Mouse (Mus musculus): ENCODE measurements at regions not wholly inside any gene's neighbourhood (a gene's known extent, or its start where the extent isn't known, plus 50 kb on each side); places are given as distances from the start of the nearest gene placed in this dataset.

DNA sequence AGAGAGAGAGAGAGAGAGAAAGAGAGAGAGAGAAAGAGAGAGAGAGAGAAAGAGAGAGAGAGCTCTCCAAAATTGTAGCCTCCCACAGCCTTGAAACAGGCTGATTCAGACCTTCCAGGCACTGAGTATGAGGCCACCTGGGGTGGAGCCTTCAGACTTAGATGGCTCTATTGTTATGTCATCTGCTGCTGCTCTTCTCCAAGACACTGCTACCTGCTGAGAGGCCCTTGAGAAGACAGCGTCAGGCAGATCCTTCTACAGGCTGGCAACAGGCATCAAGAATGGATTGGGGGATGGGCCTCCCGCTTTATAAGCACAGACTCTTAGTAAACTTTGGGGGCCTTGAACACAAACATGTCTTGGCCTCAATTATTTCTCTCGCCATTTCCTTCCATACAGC lies 1340.9 kb upstream of the Adgrl3 start:
- no peak for DNase-seq

DNA sequence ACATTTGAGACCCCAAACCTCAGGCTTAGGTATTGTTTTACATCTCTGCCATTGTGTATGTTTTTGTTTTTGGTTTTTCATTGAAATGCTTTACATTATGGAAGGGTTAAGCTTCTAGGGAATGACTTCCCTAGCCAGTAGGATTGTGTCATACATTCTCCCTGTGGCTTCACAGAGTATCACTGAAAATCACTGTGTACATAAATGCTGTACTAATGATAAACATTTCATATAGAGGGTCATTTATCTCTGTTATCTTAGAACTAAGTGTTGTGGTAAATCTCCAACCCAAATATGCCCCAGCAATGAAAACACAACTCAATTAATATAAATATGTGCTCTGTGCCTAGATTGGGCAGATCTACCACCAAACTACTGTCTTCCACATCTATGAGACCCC lies 1339.6 kb upstream of the Adgrl3 start:
- DNase-seq: no peak

DNA sequence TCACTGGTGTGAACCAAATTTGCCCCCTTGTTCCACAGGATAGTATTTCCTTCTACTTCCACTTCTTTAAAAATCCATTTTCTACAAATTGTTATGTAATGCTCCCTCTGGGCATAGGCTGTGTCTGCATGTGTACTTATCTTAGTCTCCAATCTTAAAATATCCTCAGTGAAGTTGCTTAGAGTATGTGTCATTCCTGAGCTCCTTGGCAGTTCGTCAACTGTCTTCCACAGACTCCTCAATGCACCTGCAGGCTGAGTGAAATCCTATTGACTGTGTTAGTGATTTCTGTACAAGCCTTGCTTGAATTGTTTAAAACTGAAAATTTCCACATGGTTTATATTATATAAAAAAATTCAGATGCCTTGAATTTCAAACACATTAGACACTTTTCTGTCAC lies 1313.3 kb upstream of the Adgrl3 start:
- DNase-seq: no peak

DNA sequence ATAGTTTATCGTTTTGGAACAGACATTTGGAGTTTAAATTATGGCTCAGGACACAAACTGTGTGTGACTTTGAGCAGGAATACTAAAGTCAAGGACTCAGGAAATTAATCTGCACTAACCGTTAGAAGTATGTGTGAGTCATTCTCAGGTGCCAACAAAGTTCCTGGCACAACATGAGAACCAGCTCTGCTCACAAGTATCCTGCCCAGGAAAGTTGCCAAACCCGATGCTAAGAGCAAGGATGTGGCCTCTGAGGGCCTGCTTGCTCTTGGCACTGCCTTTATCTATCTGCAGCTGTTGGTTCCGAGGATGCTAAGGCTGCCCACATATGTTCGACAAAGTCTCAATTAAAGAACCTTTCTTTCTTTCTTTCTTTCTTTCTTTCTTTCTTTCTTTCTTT lies 1285.1 kb upstream of the Adgrl3 start:
- DNase-seq: peak in 1 of 2 experiments; percentile 0

DNA sequence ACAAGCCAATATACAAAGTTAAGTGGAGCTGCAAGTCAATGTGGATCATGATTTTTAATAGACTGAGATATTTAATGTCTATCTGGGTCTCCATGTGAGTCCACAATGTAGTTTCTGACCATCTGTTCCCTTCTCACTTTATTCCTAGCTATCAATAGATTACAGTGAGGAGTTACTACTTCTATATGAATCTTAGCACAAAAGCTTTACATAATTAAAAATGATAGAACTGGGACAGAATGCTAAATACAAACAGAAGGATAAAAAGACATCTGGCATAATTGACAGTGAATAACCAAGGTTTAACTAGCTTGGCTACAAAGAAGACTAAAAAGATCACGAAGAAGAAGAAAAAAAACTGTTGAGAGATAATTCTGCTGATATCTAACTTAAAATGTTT lies 1235.5 kb upstream of the Adgrl3 start:
- no peak for DNase-seq

DNA sequence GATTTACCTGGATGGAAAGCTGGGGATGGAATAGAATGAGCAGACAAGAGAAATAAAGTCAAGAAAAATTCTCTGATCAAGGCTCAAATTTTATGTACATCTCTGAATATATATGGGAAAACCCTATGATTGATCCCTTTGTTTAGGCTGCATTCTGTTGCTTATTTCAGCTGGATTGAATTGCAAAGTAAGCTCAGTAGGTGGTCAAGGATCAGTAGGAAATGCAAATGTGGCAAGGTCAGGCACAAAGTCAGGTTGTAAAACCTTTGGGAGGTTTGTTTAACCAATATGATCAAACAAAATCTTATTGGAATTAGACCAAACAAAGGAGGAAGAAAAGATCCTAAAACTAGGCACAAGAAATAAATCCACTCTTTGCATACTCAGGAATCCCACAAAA lies 1193.4 kb upstream of the Adgrl3 start:
- DNase-seq: no peak

DNA sequence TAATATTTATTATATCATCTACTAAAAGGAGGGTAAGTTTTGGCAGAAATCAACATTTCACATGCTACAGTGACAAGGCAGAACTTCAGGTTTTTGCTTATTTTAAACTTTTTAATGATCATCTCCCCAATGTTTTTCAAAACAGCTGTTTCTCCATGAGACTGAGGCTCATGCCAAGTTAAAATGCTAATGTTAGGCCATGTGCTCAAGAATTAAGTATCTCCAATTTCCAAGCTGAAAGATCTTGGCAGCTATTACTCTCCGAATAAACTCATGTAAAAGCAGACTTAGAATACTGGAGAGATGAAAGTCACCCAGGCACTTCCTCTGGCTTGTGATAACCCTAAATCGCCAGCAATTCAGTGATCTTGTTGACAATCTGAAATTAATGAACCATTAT lies 1173.5 kb upstream of the Adgrl3 start:
- no peak for DNase-seq

DNA sequence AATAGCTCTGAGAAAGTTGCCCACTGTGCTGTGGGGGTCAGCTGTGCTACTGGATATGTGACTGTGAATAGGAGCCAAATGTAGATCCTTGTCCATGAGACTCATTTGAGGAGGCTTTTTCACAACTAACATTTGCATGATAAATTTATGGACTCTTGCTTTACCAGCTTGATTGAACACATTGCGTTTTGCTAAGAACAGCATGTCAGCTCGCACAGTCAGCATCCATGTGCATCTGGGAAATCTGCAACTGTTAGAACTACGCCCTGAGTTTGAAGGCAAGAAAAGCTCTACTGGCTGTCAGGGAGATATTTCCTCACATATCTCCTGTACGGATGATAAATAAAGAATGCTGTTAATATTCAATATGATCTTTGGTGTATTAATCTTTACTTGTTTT lies 1164.1 kb upstream of the Adgrl3 start:
- peak; percentile 32 to 37 for DNase-seq

DNA sequence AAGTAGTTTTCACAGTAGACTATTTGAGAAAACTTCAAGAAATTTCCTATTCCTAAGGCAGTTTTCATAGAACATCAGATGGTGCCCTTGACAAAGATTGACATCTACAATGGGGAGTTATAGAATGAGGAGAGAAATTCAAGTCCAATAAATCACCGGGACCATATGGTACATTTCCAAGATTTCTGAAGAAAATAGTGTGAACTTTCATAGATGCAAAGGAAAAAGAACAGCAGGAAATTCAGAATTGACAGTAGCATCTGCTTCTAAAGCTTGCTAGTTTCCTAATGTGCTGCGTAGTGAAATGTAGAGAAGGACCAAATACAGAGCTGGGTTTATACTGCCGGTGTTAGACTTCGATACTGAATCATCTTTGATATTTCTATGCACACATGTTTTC lies 1119.2 kb upstream of the Adgrl3 start:
- DNase-seq: no peak

DNA sequence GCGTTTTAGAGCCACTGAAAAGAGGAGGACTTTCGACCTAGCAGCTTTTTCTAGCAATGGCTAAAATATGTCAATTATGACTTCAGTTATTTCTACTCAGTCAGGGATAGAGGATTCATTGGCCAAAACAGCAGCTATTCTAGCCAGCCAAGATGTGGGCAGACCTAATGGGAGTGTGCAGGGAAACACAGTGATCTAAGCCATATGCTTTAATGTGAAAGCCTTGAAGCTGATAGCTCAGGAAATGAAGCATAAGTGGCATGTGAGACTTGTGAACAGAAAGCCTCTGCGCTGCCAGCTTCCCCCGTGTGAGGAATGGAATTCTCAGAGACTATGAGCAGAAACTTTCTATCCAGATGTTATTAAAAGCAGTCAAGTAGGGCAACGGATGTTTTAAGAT lies 1114.6 kb upstream of the Adgrl3 start:
- DNase-seq: peak in 1 of 2 experiments; percentile 3

Data from layer of hippocampus, postnatal 36 days (tissue).